Mouse (Mus musculus) neural tube, embryonic 10.5 days (tissue): ENCODE measurements around the gene Msmb.
"Not testable (repeated sequence)": the region's sequence is repeated elsewhere in the genome, so short reads cannot be mapped to it uniquely, and the experiment has no call there.

Source experiments
- DNase-seq: peaks from one replicate; pipeline ENCODE4 v3.0.0-alpha.2; 2017; ENCODE audit warnings: low spot score; ENCODE audit errors: extremely low spot score

The Msmb gene

GRCm38 (mm10) chr14:32141723-32142122 is at the start of gene Msmb:
TSS of gene Msmb (plus strand) at chr14:32142023.
- DNase-seq: no peak

DNA sequence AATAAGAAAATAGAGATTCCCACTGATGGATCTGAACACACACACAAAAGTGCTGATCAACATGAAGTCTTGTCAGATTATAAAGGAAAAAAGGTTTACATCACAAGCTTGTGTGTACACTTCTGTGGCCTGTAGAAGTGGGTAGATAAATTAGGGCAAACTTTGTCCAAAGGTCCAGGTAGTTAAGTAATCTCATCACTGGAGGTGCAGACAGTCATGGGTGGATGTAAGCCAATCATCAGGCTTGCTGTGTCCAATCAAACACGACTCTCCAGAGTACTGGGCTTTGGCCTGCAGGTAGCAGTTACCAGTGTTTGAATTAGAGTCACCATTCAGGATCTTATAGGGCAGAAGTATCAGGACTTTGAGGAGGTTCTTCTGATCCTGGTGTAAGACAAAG is 48.8 kb upstream of the Msmb start:
- no peak for DNase-seq

DNA sequence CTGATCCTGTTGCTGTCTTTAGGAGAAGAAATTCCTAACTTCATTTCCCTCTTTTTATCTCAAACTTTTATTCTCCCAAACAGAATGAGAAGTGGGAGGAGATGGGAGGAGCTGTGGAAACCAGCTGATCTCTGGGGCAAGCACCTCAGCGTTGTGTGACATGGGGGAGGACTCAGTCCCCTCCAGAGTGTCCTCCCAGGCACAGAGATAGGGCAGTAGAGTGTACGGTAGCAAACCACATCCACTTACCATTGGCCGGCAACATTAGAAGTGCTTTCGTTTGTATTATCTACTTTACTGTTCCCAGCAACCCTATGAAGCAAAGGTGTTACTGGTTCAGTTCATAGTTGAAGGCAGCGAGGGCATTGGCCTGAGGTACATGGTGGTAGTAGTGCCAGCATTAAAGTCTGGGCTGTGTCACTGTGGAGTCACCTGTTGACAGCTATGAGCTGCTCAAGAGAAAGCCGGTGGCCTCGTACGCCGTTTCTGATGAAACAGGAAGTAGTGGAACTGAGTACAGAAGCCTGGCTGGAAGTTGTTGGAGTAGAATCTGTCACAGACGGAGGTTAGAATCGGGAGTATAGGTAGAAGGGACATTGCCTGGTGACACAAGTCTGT is 48.2 kb upstream of the Msmb start:
- DNase-seq: no peak

DNA sequence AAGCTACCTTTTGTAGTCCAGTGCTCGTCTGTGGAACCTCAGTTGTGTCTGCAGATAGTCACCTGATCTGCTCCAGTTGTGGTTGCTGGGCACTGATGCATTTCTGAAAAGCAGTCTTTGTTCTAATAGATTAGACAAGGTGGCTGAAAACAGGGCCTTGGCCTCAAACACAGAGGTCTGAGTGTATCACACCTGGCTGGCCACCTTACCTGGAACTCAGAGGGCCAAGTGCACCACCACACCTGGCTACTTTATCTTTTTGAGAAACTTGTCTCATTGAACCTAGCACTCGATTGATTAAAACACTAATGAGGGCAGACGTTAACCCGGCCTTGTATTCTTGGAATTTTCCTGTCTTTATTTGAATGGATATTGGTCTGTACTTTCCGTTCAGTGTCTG is 46.2 kb upstream of the Msmb start:
- DNase-seq: no peak

- no peak for DNase-seq
These were observed 45.1 kb upstream of the Msmb start for GRCm38 (mm10) chr14:32096740-32097139.

DNA sequence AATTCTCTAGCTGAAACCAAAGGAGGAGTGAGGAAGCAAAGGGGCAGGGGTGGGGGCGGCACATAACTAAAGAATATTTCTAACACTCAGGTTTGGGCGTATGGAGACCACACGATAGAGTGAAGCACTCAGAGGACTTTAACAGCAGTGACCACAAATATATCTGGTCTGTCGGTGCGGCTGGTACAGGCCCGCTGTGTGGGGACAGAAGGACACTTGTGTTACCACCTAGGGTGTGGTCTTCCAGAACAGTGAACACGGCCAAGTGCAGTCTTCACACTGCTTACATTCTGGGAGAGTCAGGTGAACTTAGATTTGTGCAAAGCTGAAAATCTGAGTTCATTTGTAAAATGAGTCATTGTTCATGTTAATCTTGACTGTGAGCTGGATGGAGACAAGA is 44.1 kb upstream of the Msmb start:
- no peak for DNase-seq

DNA sequence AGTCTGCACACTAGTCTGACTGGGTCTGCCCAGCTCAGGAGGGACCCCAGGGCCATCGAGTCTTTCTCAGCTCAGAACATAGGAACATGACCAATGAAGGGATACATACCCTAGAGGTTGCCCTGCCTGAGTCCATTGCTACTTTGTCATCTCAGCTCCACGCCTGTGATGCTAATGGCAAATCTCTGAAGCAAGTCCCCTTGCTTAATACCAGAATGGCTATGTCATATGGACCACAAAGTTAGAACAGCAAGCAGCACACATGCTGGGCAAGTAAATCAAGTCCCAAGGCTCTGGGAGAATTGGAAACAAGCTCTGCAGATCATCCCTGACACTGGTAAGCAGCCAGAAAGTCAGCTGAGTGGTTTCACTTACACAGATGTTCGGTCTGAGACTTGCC is 42.9 kb upstream of the Msmb start:
- DNase-seq: no peak

DNA sequence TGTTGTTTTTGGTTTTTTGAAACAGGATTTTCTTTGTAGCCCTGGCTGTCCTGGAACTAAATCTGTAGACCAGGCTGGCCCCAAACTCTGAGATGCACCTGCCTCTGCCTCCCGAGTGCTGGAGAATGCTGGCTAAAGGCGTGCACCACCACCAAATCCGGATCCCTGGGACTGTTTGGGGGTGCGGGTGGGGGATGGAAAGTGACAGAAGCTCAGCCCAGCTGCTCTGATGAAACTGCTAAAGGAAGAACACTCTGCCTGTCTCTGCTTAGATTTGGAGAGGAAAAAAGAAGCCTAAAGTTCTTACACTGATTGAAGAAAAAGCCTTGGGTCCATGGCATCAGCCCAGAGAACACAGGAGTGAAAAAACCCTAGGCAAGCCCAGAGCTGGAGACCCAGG is 38.3 kb upstream of the Msmb start:
- DNase-seq: no peak

- no peak for DNase-seq
These were observed 36.2 kb upstream of the Msmb start for GRCm38 (mm10) chr14:32105663-32106062.

DNA sequence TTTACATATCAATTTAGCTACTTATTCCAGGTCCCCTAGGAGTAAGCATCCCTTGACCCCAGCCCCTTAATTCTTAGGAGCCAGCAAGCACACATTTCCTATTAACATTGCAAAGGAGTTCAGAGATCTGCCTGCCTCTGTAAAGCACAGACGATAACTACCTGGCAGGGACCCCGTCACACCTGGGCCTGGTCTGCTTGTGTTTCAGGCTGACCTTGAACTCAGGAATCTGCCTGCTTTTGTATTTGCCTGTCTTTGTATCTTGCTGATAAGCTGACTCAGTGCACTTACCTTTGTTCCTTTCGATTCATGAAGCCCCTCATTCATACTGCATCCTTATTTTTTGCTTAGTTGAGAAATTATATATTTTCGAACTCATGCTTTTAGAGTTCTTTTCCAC is 34.9 kb upstream of the Msmb start:
- no peak for DNase-seq

DNA sequence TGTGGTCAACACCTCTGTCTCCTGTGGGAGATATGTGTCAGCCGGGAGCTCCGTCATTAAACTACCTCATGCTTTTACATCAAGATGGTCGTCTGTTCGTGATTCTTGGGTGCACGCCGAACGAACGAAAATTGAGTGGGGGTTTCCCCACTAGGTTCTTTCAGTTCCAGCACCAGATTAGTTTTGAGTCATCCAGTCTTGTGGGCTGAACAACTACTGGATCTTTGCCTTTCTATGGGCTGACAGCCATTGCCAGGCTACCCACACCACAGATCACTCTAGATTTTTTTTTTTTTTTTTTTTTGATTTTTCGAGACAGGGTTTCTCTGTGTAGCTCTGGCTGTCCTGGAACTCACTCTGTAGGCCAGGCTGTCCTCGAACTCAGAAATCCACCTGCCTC is 29.7 kb upstream of the Msmb start:
- not testable (repeated sequence) for DNase-seq

DNA sequence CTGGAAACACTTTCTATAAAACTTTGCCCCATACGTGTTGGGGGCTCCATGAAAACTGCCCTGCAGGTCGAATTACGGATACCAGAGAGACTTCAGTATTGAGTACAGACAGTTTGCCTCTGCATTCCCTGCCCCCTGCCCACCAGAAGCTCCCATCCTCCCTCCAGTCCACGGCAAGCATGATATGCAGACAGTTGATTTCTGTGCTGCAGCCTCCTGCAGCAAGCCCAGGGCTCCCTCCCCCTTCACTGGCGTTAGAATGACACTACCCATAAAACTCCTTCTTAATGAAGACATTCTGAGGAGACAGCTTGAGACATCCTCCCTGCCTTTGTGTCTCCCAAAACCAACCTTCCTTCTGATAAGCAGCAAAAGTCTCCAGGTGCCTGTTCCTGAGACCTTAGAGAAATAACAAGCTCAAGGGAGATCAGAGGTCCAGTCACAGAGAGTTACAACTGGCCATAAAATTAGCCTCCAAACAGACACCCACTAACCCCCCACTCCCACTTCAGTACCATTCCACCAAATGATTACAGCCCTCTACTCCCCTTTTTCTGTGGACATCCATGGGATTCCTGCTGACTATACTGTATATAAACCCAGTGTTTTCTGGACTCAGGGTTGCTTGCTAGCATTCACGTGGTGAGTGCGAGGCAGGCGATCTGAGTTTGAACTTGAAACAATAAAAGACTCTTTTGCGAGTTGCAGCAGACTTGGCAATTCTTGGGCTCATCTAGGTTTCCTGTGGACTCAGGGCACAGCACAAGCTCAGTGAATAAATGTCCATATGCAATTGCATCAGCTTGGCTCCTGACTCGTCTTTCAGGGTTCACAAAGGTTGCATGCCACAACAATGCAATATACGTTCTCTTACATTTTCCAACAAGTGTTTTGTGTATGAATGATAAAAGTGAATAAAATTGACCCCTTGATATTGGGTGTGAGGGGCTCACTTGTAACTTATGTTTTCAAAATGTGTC is 20.6 kb upstream of the Msmb start:
- no peak for DNase-seq

DNA sequence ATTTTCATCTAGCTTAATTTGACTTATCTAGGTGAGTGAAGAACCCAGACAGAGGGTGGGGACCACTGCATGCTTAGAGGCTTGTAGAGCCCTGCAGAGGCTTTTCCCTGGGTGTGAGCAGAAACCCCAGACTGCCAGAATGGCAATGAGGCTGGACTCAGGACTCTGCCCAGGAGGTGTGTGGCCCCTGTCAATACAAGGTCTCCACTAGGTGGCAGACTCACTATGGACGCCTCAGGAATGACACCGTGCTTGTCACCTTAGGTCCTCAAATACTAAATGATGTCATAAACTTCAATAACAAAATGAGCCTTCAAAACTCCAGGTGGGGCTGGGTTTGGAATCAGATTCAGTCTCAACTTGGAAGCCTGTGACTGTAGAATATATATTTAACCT is 19.9 kb upstream of the Msmb start:
- DNase-seq: no peak

DNA sequence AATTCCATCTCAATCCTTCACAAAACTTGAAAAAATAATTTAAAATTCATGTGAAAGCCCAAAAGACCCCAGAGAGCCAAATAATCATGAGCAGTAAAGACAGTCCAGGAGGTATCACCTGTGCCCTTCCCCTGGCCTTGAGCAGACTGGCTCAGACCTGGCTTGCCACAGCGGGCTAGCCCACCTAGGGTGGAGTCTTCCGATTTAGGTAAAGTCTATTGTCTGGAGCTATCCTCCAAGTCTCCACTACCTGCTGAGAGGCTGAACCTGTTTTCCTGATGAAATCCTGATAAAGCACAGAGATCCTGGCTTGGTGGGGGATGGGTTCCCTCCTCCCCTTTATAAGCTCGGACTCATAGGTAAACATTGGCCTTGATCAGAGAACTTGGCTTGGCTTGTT is 17.6 kb upstream of the Msmb start:
- no peak for DNase-seq

GRCm38 (mm10) chr14:32125256-32125655 is 16.6 kb upstream of the Msmb start:
- DNase-seq: not testable (repeated sequence)

- no peak for DNase-seq
These were observed 13.4 kb upstream of the Msmb start for GRCm38 (mm10) chr14:32128409-32128808.

GRCm38 (mm10) chr14:32131836-32132235 is 10.0 kb upstream of the Msmb start:
- DNase-seq: no peak

DNA sequence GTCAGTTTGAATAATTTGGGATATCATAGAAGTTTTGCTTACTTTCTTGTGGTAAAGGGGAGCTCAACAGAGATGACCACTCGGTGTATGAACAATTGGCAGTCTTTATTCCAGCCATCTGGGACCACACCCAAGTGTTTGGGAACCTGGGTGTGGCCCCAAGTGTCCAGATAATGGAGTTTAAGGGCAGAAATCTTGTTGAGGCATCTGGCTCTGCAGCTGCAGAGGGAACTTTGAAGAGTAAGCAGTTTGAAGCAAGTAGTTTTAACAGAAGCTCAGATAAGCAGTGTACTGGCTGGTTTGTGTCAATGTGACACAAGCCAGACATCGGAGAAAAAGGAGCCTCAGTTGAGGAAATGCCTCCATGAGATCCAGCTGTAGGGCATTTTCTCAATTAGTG is 7.5 kb upstream of the Msmb start:
- no peak for DNase-seq

DNA sequence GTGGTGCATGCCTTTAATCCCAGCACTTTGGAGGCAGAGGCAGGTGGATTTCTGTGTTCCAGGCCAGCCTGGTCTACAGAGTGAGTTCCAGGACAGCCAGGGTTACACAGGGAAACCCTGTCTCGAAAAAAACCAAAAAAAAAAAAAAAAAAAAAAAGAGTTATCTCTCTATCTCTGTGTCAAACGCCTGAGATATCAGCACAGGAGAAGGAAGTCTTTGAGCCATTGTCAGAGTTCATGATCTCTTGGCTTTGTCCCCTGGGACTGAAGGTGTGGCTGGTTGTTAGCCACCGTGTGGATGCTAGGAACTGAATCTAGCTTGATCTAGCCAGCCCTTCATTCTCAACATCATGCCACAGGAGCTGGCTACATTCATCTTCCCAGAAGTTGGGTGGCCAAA is 5.4 kb upstream of the Msmb start:
- DNase-seq: not testable (repeated sequence)

- no peak for DNase-seq
These were observed 1.4 kb upstream of the Msmb start for GRCm38 (mm10) chr14:32140359-32140965.

GRCm38 (mm10) chr14:32144734-32145133 is 2.9 kb downstream of the Msmb start:
- DNase-seq: no peak

GRCm38 (mm10) chr14:32145401-32145800 is 3.6 kb downstream of the Msmb start:
- no peak for DNase-seq
